Mouse (Mus musculus) kidney, embryonic 14.5 days (tissue): ENCODE results near the gene Cela3b. TPM values are rescaled to one million over a fixed set of nuclear protein-coding genes. Genes with fewer than 3 reads are reported as not detected.

Source experiments
- ATAC-seq: fragments of 200-750 bp; cut with Nextera tagmentation; 2 replicates; pipeline ENCODE4 v1.8.0; 2017; ENCODE audit warnings: moderate number of reproducible peaks, mild to moderate bottlenecking, moderate TSS enrichment, moderate library complexity; ENCODE audit not compliant: low FRiP score, low TSS enrichment
- H3K27ac ChIP-seq: fragments of 300-500 bp; sonication (generic); 2 replicates; pipeline ENCODE4 v1.5.1; 2014; ENCODE audit warnings: low read depth, mild to moderate bottlenecking, low read length, moderate library complexity, mixed read lengths
- H3K27me3 ChIP-seq: fragments of 300-500 bp; sonication (generic); 2 replicates; pipeline ENCODE4 v1.6.1; 2014; ENCODE audit warnings: mild to moderate bottlenecking, low read length; ENCODE audit not compliant: control insufficient read depth, insufficient read depth
- H3K36me3 ChIP-seq: fragments of 300-500 bp; sonication (generic); 2 replicates; pipeline ENCODE4 v1.6.1; 2014; ENCODE audit warnings: low read length, mixed read lengths; ENCODE audit not compliant: control insufficient read depth, insufficient read depth
- H3K4me1 ChIP-seq: fragments of 300-500 bp; sonication (generic); 2 replicates; pipeline ENCODE4 v1.6.1; 2014; ENCODE audit warnings: low read length, mixed read lengths; ENCODE audit not compliant: control insufficient read depth, insufficient read depth
- H3K4me2 ChIP-seq: fragments of 300-500 bp; sonication (generic); replicated peaks from 2 replicates; pipeline ENCODE4 v1.6.1; 2014; ENCODE audit warnings: low read depth, mild to moderate bottlenecking, low read length
- H3K4me3 ChIP-seq: fragments of 300-500 bp; sonication (generic); 2 replicates; pipeline ENCODE4 v1.5.1; 2014; ENCODE audit warnings: mild to moderate bottlenecking, low read length
- H3K9ac ChIP-seq: fragments of 300-500 bp; sonication (generic); 2 replicates; pipeline ENCODE4 v1.6.1; 2014; ENCODE audit warnings: low read depth, mild to moderate bottlenecking, low read length, moderate library complexity
- H3K9me3 ChIP-seq: fragments of 300-500 bp; sonication (generic); 2 replicates; pipeline ENCODE4 v1.6.1; 2016; ENCODE audit warnings: low read length; ENCODE audit not compliant: control insufficient read depth
- WGBS: fragments of 180-500 bp; shearing (Covaris S2); extraction: QIAGEN DNeasy Blood & Tissue Kit; methylation state at CpG from one replicate; pipeline ENCODE4 v1.1.7; 2014; 5-methylcytosine and 5-hydroxymethylcytosine counted together
- polyA plus RNA-seq: library from polyadenylated mRNA; unstranded; fragments of >200 nt; fragmentation: Nextera tagmentation; extraction: Ambion mirVana; gene quantifications from 2 replicates; pipeline ENCODE4 v1.2.1, GENCODE M21; 2014

The Cela3b gene
- polyA plus RNA-seq, 1 experiment from 2014 or later: not detected

- 31% methylated on average over 19 of the region's 19 CpGs for WGBS
- Histone ChIP-seq H3K27me3 (no peaks in the 10 kb centered on the region), H3K27ac (peak overlapping the region; percentile 74; the same call in 1 of the 2 replicates), H3K4me1 (0 out of 2 replicates have a peak, but pooled peaks cover 10% of the 10 kb centered on the region), H3K9ac (0 out of 2 replicates have a peak overlapping the region, but pooled peaks have one; percentile 12), H3K36me3 (no peaks in the 10 kb centered on the region), H3K4me2 (no peak overlapping the region), H3K9me3 (no peaks in the 10 kb centered on the region), H3K4me3 (no peak overlapping the region)
- ATAC-seq: peak; percentile 37; the same call in 1 of the 2 replicates
Measured at GRCm38 (mm10) chr4:137375314-137376278, 54.7 kb downstream of the Cela3b start.

DNA sequence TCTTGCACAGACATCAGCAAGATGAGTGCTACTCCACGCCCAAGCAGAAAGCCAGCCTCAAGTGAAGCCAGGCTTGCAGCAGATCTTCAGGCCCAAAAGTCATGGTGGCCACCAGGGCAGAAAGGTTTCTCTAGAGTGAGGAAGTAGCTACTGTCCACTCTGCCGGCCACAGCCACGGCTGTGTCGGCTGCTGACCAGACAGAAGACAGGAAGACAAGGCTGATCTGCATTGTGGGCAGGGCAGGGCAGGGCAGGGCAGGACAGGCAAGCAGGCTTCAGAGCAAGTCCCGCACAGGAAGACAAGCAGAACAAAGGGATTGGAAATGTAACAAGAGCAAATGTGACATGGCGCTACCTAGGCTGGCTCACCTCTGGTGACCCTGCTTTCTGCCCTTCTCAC, 56.6 kb downstream of the Cela3b start:
- WGBS: 47% methylated on average over 6 of the region's 6 CpGs
- peaks cover 13% of the 10 kb centered on the region; the same call in 1 of the 2 replicates for H3K4me1 ChIP-seq
- no peaks in the 10 kb centered on the region for H3K27me3 ChIP-seq
- ATAC-seq: no peak
- H3K4me2 ChIP-seq: no peak overlapping the region
- 0 out of 2 replicates have a peak overlapping the region, but pooled peaks have one; percentile 17 for H3K27ac ChIP-seq
- no peaks in the 10 kb centered on the region for H3K9me3 ChIP-seq
- no peak overlapping the region for H3K4me3 ChIP-seq
- no peaks in the 10 kb centered on the region for H3K36me3 ChIP-seq
- no peak overlapping the region for H3K9ac ChIP-seq

- no peaks in the 10 kb centered on the region for H3K9me3 ChIP-seq
- H3K27ac ChIP-seq: no peak overlapping the region
- H3K4me2 ChIP-seq: no peak overlapping the region
- no peak overlapping the region for H3K9ac ChIP-seq
- 69% methylated on average over 16 of the region's 16 CpGs for WGBS
- peaks cover 19% of the 10 kb centered on the region for H3K4me1 ChIP-seq
- no peaks in the 10 kb centered on the region for H3K36me3 ChIP-seq
- no peaks in the 10 kb centered on the region for H3K27me3 ChIP-seq
- no peak for ATAC-seq
- no peak overlapping the region for H3K4me3 ChIP-seq
Measured at GRCm38 (mm10) chr4:137371596-137372523, 58.5 kb downstream of the Cela3b start.

Other genes starting within 250 kb of the Cela3b start
- gene Wnt4, start 153.1 kb downstream of the Cela3b start, polyA plus RNA-seq: 16.0 and 21.4 TPM in 2 replicates
- gene Cdc42, start 72.8 kb downstream of the Cela3b start, polyA plus RNA-seq: 657 and 680 TPM in 2 replicates
- not detected in 2 replicates for gene Cela3a, start 20.7 kb downstream of the Cela3b start, polyA plus RNA-seq
- not detected in 2 replicates for gene 1700013G24Rik, start 22.7 kb upstream of the Cela3b start, polyA plus RNA-seq
- 39.6 and 56.2 TPM in 2 replicates for gene Hspg2, start 38.2 kb upstream of the Cela3b start, polyA plus RNA-seq
- not detected in 2 replicates for gene Ldlrad2, start 144.0 kb upstream of the Cela3b start, polyA plus RNA-seq
- 58.3 and 91.2 TPM in 2 replicates for gene Usp48, start 163.2 kb upstream of the Cela3b start, polyA plus RNA-seq
- 6.6 and 10.3 TPM in 2 replicates for gene Rap1gap, start 234.2 kb upstream of the Cela3b start, polyA plus RNA-seq